Mouse (Mus musculus) stomach, postnatal 0 days (tissue): Measurements from ENCODE around the gene Gja5.

Experiments
- CTCF ChIP-seq: IDR thresholded peaks from 2 replicates; pipeline ENCODE4 v1.5.1; 2016; ENCODE audit warnings: antibody characterized with exemption, low read depth, mild to moderate bottlenecking, moderate library complexity
- EP300 ChIP-seq: optimal IDR thresholded peaks from 2 replicates; pipeline ENCODE3; 2016; ENCODE audit warnings: antibody characterized with exemption

DNA sequence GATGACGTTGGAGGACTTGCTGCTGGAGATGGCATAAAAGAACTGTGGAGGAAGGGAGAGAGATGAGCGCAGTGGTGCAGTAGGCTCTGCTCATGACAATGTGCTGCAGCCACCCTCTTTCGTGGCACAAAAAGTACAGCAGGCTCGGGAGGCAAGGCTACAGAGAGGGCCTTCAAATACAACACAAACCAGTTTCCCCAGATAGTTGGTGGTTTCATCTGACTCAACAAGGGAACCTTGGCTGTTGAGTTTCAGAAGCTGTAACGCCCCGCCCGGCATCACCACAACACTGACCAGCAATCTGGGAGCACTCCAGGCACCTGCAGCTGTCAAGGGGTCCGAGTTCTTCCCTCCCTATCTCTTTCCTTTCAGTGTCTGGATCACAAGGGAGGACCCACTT lies 32.0 kb upstream of the Gja5 start:
- TF ChIP-seq CTCF (no peak), EP300 (no peak)
